Mouse (Mus musculus): Measurements from ENCODE around the gene F12. TPM values are rescaled to one million over a fixed set of nuclear protein-coding genes. Genes with fewer than 3 reads are reported as not detected.

Gene F12
- total and polyA plus RNA-seq, 3 experiments, result not detected

GRCm38 (mm10) chr13:55419142-55419541, 7.5 kb downstream of the F12 start:
- TF ChIP-seq SIN3A (IDR thresholded peaks at IDR 0.05; ENCODE audit: low read length) (peak; percentile 95), MXI1 (IDR thresholded peaks at IDR 0.05; ENCODE audit: low read depth, low read length) (peak; percentile 76), EP300 (IDR thresholded peaks at IDR 0.05; ENCODE audit: low read depth in 1 of 2, low read length in 2 of 2) (no peak)
- peak; percentile 40 for DNase-seq (ENCODE audit: low read depth, low spot score)
- Histone ChIP-seq H3K79me2 (ENCODE audit: control insufficient read depth, insufficient read depth, low read length, poor library complexity) (no peaks in the 10 kb centered on the region), H3K9me3 (replicated peaks; ENCODE audit: insufficient read depth, low read length) (no peaks in the 10 kb centered on the region), H3K4me1 (ENCODE audit: control insufficient read depth in 1 of 2, insufficient read depth in 2 of 2, low read length in 2 of 2) (peaks cover 0 to 8% of the 10 kb centered on the region in 2 experiments; a peak in 2 of 4 replicates), H3K27me3 (ENCODE audit: control insufficient read depth in 1 of 2, insufficient read depth in 2 of 2, low read length in 2 of 2) (no peaks in the 10 kb centered on the region), H3K9ac (ENCODE audit: control insufficient read depth, low read depth, low read length, poor library complexity, severe bottlenecking) (no peak overlapping the region), H3K27ac (ENCODE audit: control insufficient read depth, low read depth, low read length) (no peak overlapping the region), H3K36me3 (ENCODE audit: control insufficient read depth in 1 of 2, insufficient read depth in 2 of 2, low read length in 2 of 2) (no peaks in the 10 kb centered on the region), H3K4me3 (ENCODE audit: control insufficient read depth in 1 of 2, insufficient read depth in 1 of 2, low read depth in 2 of 2, low read length in 2 of 2) (no peak overlapping the region)

DNA sequence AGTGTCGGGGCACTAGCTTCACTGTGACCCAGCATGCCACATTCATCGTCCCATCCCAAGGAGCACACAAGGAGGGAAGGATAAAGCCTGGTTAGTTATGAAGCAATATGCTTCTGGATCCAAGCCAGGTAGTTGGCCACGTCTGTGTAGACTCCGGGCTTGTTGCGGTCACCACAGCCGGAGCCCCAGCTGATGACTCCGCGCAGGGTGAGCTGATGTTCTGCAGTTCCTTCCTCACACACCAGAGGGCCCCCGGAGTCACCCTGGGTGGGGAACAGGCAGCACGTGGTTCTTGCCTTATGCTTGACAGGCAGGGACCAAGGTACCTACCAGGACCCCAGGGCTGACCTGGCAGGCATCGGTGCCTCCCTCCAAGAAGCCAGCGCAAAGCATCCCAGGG, 8.6 kb downstream of the F12 start:
- Histone ChIP-seq H3K27ac (ENCODE audit: control insufficient read depth, low read depth, low read length) (no peak overlapping the region), H3K27me3 (ENCODE audit: control insufficient read depth in 1 of 2, insufficient read depth in 2 of 2, low read length in 2 of 2) (no peaks in the 10 kb centered on the region), H3K4me3 (ENCODE audit: control insufficient read depth in 1 of 2, insufficient read depth in 1 of 2, low read depth in 2 of 2, low read length in 2 of 2) (no peak overlapping the region), H3K9me3 (replicated peaks; ENCODE audit: insufficient read depth, low read length) (no peaks in the 10 kb centered on the region), H3K36me3 (ENCODE audit: control insufficient read depth in 1 of 2, insufficient read depth in 2 of 2, low read length in 2 of 2) (peaks cover 0 to 2% of the 10 kb centered on the region in 2 experiments; a peak in 1 of 4 replicates), H3K79me2 (ENCODE audit: control insufficient read depth, insufficient read depth, low read length, poor library complexity) (no peaks in the 10 kb centered on the region), H3K4me1 (ENCODE audit: control insufficient read depth in 1 of 2, insufficient read depth in 2 of 2, low read length in 2 of 2) (peaks cover 0 to 10% of the 10 kb centered on the region in 2 experiments; a peak in 2 of 4 replicates), H3K9ac (ENCODE audit: control insufficient read depth, low read depth, low read length, poor library complexity, severe bottlenecking) (0 out of 2 replicates have a peak overlapping the region, but pooled peaks have one; percentile 23)
- peak; percentile 85 for DNase-seq (ENCODE audit: low read depth, low spot score)
- TF ChIP-seq E2F4 (IDR thresholded peaks at IDR 0.05; ENCODE audit: borderline replicate concordance, low read depth, low read length), result no peak
- peak; percentile 98 for TF ChIP-seq MXI1 (IDR thresholded peaks at IDR 0.05; ENCODE audit: low read depth, low read length)
- TF ChIP-seq ZNF384 (IDR thresholded peaks at IDR 0.05; ENCODE audit: low read depth, low read length), result no peak
- TF ChIP-seq MYC (IDR thresholded peaks at IDR 0.05; ENCODE audit: low read depth, low read length), result peak; percentile 97
- TF ChIP-seq USF2 (IDR thresholded peaks at IDR 0.05; ENCODE audit: borderline replicate concordance in 1 of 2, insufficient read depth in 1 of 2, low read depth in 1 of 2, low read length in 2 of 2), result peak in 1 of 2 experiments; percentile 45; a peak in 1 of 4 replicates
- TF ChIP-seq UBTF (IDR thresholded peaks at IDR 0.05; ENCODE audit: borderline replicate concordance, insufficient read depth, low read depth, low read length), result no peak
- peak; percentile 95 for TF ChIP-seq SMC3 (IDR thresholded peaks at IDR 0.05; ENCODE audit: low read depth, low read length)
- 0 out of 2 replicates have a peak, but pooled peaks have one; percentile 61 for TF ChIP-seq ETS1 (IDR thresholded peaks at IDR 0.05; ENCODE audit: low read depth, low read length)
- no peak for TF ChIP-seq KAT2A (conservative IDR thresholded peaks at IDR 0.05; ENCODE audit: low read depth, low read length)
- no peak for TF ChIP-seq CHD1 (IDR thresholded peaks at IDR 0.05; ENCODE audit: low read depth, low read length)
- TF ChIP-seq HCFC1 (IDR thresholded peaks at IDR 0.05; ENCODE audit: low read depth, low read length), result 0 out of 2 replicates have a peak, but pooled peaks have one; percentile 21
- no peak for TF ChIP-seq POLR2AphosphoS2 (IDR thresholded peaks at IDR 0.05; ENCODE audit: low read length)
- TF ChIP-seq RCOR1 (IDR thresholded peaks at IDR 0.05; ENCODE audit: low read depth, low read length), result no peak
- TF ChIP-seq GATA1 (IDR thresholded peaks at IDR 0.05; ENCODE audit: low read depth, low read length), result no peak
- TF ChIP-seq TAL1 (IDR thresholded peaks at IDR 0.05; ENCODE audit: low read length), result no peak
- no peak for TF ChIP-seq MAFK (IDR thresholded peaks at IDR 0.05; ENCODE audit: borderline replicate concordance, low read depth, low read length)
- peak; percentile 90 for TF ChIP-seq SIN3A (IDR thresholded peaks at IDR 0.05; ENCODE audit: low read length)
- no peak for TF ChIP-seq NELFE (IDR thresholded peaks at IDR 0.05; ENCODE audit: low read depth, low read length)
- TF ChIP-seq USF1 (IDR thresholded peaks at IDR 0.05; ENCODE audit: low read depth, low read length), result peak; percentile 90
- peak; percentile 76 to 87 (median 85) for TF ChIP-seq CTCF (IDR thresholded peaks at IDR 0.05 in 2 of 3, conservative IDR thresholded peaks at IDR 0.05 in 1 of 3; ENCODE audit: control insufficient read depth in 1 of 3, insufficient read depth in 1 of 3, low read depth in 2 of 3, low read length in 3 of 3, poor library complexity in 1 of 3, severe bottlenecking in 1 of 3)
- TF ChIP-seq GABPA (IDR thresholded peaks at IDR 0.05; ENCODE audit: low read depth, low read length), result no peak
- TF ChIP-seq TBP (IDR thresholded peaks at IDR 0.05; ENCODE audit: low read depth, low read length), result no peak
- TF ChIP-seq ZKSCAN1 (IDR thresholded peaks at IDR 0.05; ENCODE audit: low read depth, low read length), result no peak
- TF ChIP-seq MYB (IDR thresholded peaks at IDR 0.05; ENCODE audit: low read depth, low read length), result no peak
- peak; percentile 64 for TF ChIP-seq ZC3H11A (IDR thresholded peaks at IDR 0.05; ENCODE audit: low read depth, low read length)
- no peak for TF ChIP-seq NRF1 (IDR thresholded peaks at IDR 0.05; ENCODE audit: insufficient read depth, low read depth, low read length, poor library complexity, severe bottlenecking)
- TF ChIP-seq RAD21 (IDR thresholded peaks at IDR 0.05; ENCODE audit: low read depth, low read length), result peak; percentile 66
- TF ChIP-seq POLR2AphosphoS5 (IDR thresholded peaks at IDR 0.05; ENCODE audit: borderline replicate concordance, low read depth, low read length), result no peak
- TF ChIP-seq MAZ (IDR thresholded peaks at IDR 0.05; ENCODE audit: low read depth, low read length), result peak; percentile 56; the same call in 1 of the 2 replicates
- TF ChIP-seq MAX (IDR thresholded peaks at IDR 0.05; ENCODE audit: low read length), result peak; percentile 98
- no peak for TF ChIP-seq CHD2 (IDR thresholded peaks at IDR 0.05; ENCODE audit: low read length)

Measured in MEL (cell line).